Mouse (Mus musculus) liver, postnatal 0 days (tissue): ENCODE measurements at regions not wholly inside any gene's neighbourhood (a gene's known extent, or its start where the extent isn't known, plus 50 kb on each side); places are given as distances from the start of the nearest gene placed in this dataset.

Experiments
- ATAC-seq: fragments of 200-750 bp; cut with Nextera tagmentation; 2 replicates; pipeline ENCODE4 v1.8.0; 2017; ENCODE audit warnings: mild to moderate bottlenecking, moderate library complexity
- DNase-seq: peaks from one replicate; pipeline ENCODE4 v3.0.0-alpha.2; 2016
- H3K27ac ChIP-seq: fragments of 300-500 bp; sonication (generic); 2 replicates; pipeline ENCODE4 v1.5.1; 2014; ENCODE audit warnings: antibody characterized with exemption, moderate library complexity, mild to moderate bottlenecking, low read depth
- H3K27me3 ChIP-seq: fragments of 300-500 bp; sonication (generic); 2 replicates; pipeline ENCODE4 v1.6.1; 2014; ENCODE audit warnings: low read length, control low read depth, mixed read lengths; ENCODE audit not compliant: insufficient read depth
- H3K36me3 ChIP-seq: fragments of 300-500 bp; sonication (generic); replicated peaks from 2 replicates; pipeline ENCODE4 v1.6.1; 2014; ENCODE audit warnings: mild to moderate bottlenecking, control low read depth, low read length, moderate library complexity, mixed read lengths; ENCODE audit not compliant: insufficient read depth
- H3K4me1 ChIP-seq: fragments of 300-500 bp; sonication (generic); 2 replicates; pipeline ENCODE4 v1.6.1; 2014; ENCODE audit warnings: antibody characterized with exemption, mild to moderate bottlenecking, control low read depth; ENCODE audit not compliant: insufficient read depth
- H3K4me2 ChIP-seq: fragments of 300-500 bp; sonication (generic); 2 replicates; pipeline ENCODE4 v1.6.1; 2014; ENCODE audit warnings: low read depth, mild to moderate bottlenecking, low read length, moderate library complexity, mixed read lengths
- H3K4me3 ChIP-seq: fragments of 300-500 bp; sonication (generic); 2 replicates; pipeline ENCODE4 v1.5.1; 2014; ENCODE audit warnings: low read depth, low read length
- H3K9ac ChIP-seq: fragments of 300-500 bp; sonication (generic); replicated peaks from 2 replicates; pipeline ENCODE4 v1.6.1; 2014; ENCODE audit warnings: mild to moderate bottlenecking, moderate library complexity
- H3K9me3 ChIP-seq: fragments of 300-500 bp; sonication (generic); 2 replicates; pipeline ENCODE4 v1.6.1; 2016; ENCODE audit warnings: mild to moderate bottlenecking, control low read depth, low read length, mixed read lengths
- CTCF ChIP-seq: sonication (generic); IDR thresholded peaks from 2 replicates; pipeline ENCODE4 v1.5.1; 2016; ENCODE audit warnings: antibody characterized with exemption, low read depth
- EP300 ChIP-seq: IDR thresholded peaks from 2 replicates; pipeline ENCODE4 v1.6.1; 2016; ENCODE audit warnings: antibody characterized with exemption, low read depth, mild to moderate bottlenecking
- WGBS: fragments of 180-500 bp; shearing (Covaris S2); extraction: QIAGEN DNeasy Blood & Tissue Kit; methylation state at CpG from one replicate; pipeline ENCODE4 v1.1.7; 2014; ENCODE audit not compliant: insufficient replicate concordance; 5-methylcytosine and 5-hydroxymethylcytosine counted together

GRCm38 (mm10) chr10:103649848-103650247 lies 282.3 kb downstream of the Slc6a15 start:
- H3K36me3 ChIP-seq = no peaks in the 10 kb centered on the region
- H3K9me3 ChIP-seq = no peaks in the 10 kb centered on the region
- ATAC-seq = no peak
- DNase-seq = no peak
- TF ChIP-seq CTCF (no peak), EP300 (no peak)
- no peak overlapping the region for H3K9ac ChIP-seq
- no peaks in the 10 kb centered on the region for H3K27me3 ChIP-seq
- H3K4me1 ChIP-seq = no peaks in the 10 kb centered on the region
- no peak overlapping the region for H3K27ac ChIP-seq
- no peak overlapping the region for H3K4me2 ChIP-seq
- H3K4me3 ChIP-seq = no peak overlapping the region
- 68% methylated on average over 3 of the region's 3 CpGs for WGBS

- no peak for ATAC-seq
- Histone ChIP-seq H3K4me3 (no peak overlapping the region), H3K27me3 (no peaks in the 10 kb centered on the region), H3K27ac (no peak overlapping the region), H3K36me3 (no peaks in the 10 kb centered on the region), H3K4me1 (no peaks in the 10 kb centered on the region), H3K9me3 (no peaks in the 10 kb centered on the region), H3K4me2 (no peak overlapping the region), H3K9ac (no peak overlapping the region)
- 70% methylated on average over 3 of the region's 3 CpGs for WGBS
- DNase-seq = no peak
- no peak for TF ChIP-seq CTCF
- TF ChIP-seq EP300 = no peak
Measured at GRCm38 (mm10) chr10:103673081-103673480, 305.5 kb downstream of the Slc6a15 start.

- H3K4me1 ChIP-seq = no peaks in the 10 kb centered on the region
- no peak overlapping the region for H3K27ac ChIP-seq
- 84% methylated on average over 3 of the region's 3 CpGs for whole genome bisulfite sequencing
- TF ChIP-seq EP300 (no peak), CTCF (no peak)
- H3K36me3 ChIP-seq = no peaks in the 10 kb centered on the region
- no peak overlapping the region for H3K4me3 ChIP-seq
- no peaks in the 10 kb centered on the region for H3K9me3 ChIP-seq
- no peak overlapping the region for H3K4me2 ChIP-seq
- H3K27me3 ChIP-seq = no peaks in the 10 kb centered on the region
- H3K9ac ChIP-seq = no peak overlapping the region
- ATAC-seq = no peak
- DNase-seq = no peak
Measured at GRCm38 (mm10) chr10:103673765-103674164, 306.2 kb downstream of the Slc6a15 start.

GRCm38 (mm10) chr10:103692682-103693081 lies 325.1 kb downstream of the Slc6a15 start:
- ATAC-seq (no peak), DNase-seq (no peak)
- H3K36me3 ChIP-seq = no peaks in the 10 kb centered on the region
- no peaks in the 10 kb centered on the region for H3K9me3 ChIP-seq
- H3K27ac ChIP-seq = no peak overlapping the region
- H3K9ac ChIP-seq = no peak overlapping the region
- no peaks in the 10 kb centered on the region for H3K4me1 ChIP-seq
- 36% methylated on average over 2 of the region's 2 CpGs for WGBS
- H3K4me2 ChIP-seq = no peak overlapping the region
- no peak overlapping the region for H3K4me3 ChIP-seq
- TF ChIP-seq EP300 = no peak
- no peak for TF ChIP-seq CTCF
- H3K27me3 ChIP-seq = no peaks in the 10 kb centered on the region

GRCm38 (mm10) chr10:103715080-103715725 lies 347.6 kb downstream of the Slc6a15 start:
- DNase-seq (no peak), ATAC-seq (no peak)
- no peaks in the 10 kb centered on the region for H3K27me3 ChIP-seq
- no peaks in the 10 kb centered on the region for H3K36me3 ChIP-seq
- H3K4me1 ChIP-seq = no peaks in the 10 kb centered on the region
- TF ChIP-seq EP300 (no peak), CTCF (no peak)
- H3K9me3 ChIP-seq = no peaks in the 10 kb centered on the region
- H3K4me2 ChIP-seq = no peak overlapping the region
- WGBS = 72% methylated on average over 3 of the region's 3 CpGs
- no peak overlapping the region for H3K9ac ChIP-seq
- no peak overlapping the region for H3K27ac ChIP-seq
- H3K4me3 ChIP-seq = no peak overlapping the region

- Histone ChIP-seq H3K4me3 (no peak overlapping the region), H3K4me2 (no peak overlapping the region), H3K27me3 (no peaks in the 10 kb centered on the region), H3K9me3 (no peaks in the 10 kb centered on the region), H3K9ac (no peak overlapping the region), H3K36me3 (no peaks in the 10 kb centered on the region), H3K4me1 (no peaks in the 10 kb centered on the region), H3K27ac (no peak overlapping the region)
- TF ChIP-seq CTCF (no peak), EP300 (no peak)
- DNase-seq (no peak), ATAC-seq (peak; percentile 15; the same call in 1 of the 2 replicates)
- 20% methylated on average over 8 of the region's 8 CpGs for WGBS
Measured at GRCm38 (mm10) chr10:103718998-103719662, 351.5 kb downstream of the Slc6a15 start.
